Mouse (Mus musculus) brain, embryonic 14.5 days (tissue): ENCODE measurements around the gene Aff3.
A peak's percentile ranks its signal among the peaks of the same experiment; 100 is the strongest.

Experiments
- CTCF ChIP-seq: fragments of 200-500 bp; IDR thresholded peaks from 2 replicates; pipeline ENCODE4 v1.5.1; 2012; ENCODE audit warnings: inconsistent platforms, mild to moderate bottlenecking, moderate library complexity, borderline replicate concordance; ENCODE audit not compliant: insufficient read depth, insufficient read length; ENCODE audit errors: extremely low read depth
- POLR2A ChIP-seq: fragments of 200-500 bp; IDR thresholded peaks from 2 replicates; pipeline ENCODE4 v1.6.1; 2012; ENCODE audit warnings: mild to moderate bottlenecking, inconsistent platforms, borderline replicate concordance; ENCODE audit not compliant: poor library complexity, insufficient read depth, insufficient read length, severe bottlenecking; ENCODE audit errors: extremely low read depth

- TF ChIP-seq POLR2A: no peak
- peak; percentile 75; the same call in 1 of the 2 replicates for TF ChIP-seq CTCF
Observed at GRCm38 (mm10) chr1:38252766-38253079, 412.0 kb downstream of the Aff3 start.
